Mouse (Mus musculus) ES-E14 (cell line): ENCODE data around the gene Lmntd2.

ENCODE experiments used
- HCFC1 ChIP-seq: IDR thresholded peaks from 2 replicates; pipeline ENCODE4 v1.6.1; 2012; ENCODE audit warnings: low read length, inconsistent platforms, borderline replicate concordance; ENCODE audit not compliant: insufficient read depth
- ZC3H11A ChIP-seq: IDR thresholded peaks from 2 replicates; pipeline ENCODE4 v1.6.1; 2012; ENCODE audit warnings: low read depth, mild to moderate bottlenecking, inconsistent platforms, low read length, borderline replicate concordance
- ZNF384 ChIP-seq: IDR thresholded peaks from 2 replicates; pipeline ENCODE4 v1.6.1; 2012; ENCODE audit warnings: low read depth, low read length, inconsistent platforms

- no peak for TF ChIP-seq HCFC1
- TF ChIP-seq ZNF384, result no peak
- TF ChIP-seq ZC3H11A, result no peak
Measured at GRCm38 (mm10) chr7:141206182-141206937, 7.5 kb downstream of the Lmntd2 start.
